Mouse (Mus musculus) spleen, adult 2 months (tissue): ENCODE measurements around the gene Mb21d2. TPM values are rescaled to one million over a fixed set of nuclear protein-coding genes. Genes with fewer than 3 reads are reported as not detected.

Experiments
- DNase-seq, 2 experiments: peaks; one replicate each; pipeline versions ENCODE4 v3.0.0 to v3.0.0-alpha.2; 2012 to 2021; ENCODE audit warnings: low spot score in 2 of 2, low read depth in 1 of 2
- H3K27ac ChIP-seq: fragments of 200-500 bp; 2 replicates; pipeline ENCODE4 v1.5.1; 2012; ENCODE audit warnings: low read length, inconsistent platforms; ENCODE audit not compliant: insufficient read depth
- H3K27me3 ChIP-seq: fragments of 200-500 bp; 2 replicates; pipeline ENCODE4 v1.6.1; 2012; ENCODE audit warnings: mild to moderate bottlenecking, moderate library complexity, low read length, inconsistent platforms; ENCODE audit not compliant: control insufficient read depth, insufficient read depth
- H3K36me3 ChIP-seq: fragments of 200-500 bp; 2 replicates; pipeline ENCODE4 v1.6.1; 2012; ENCODE audit warnings: mild to moderate bottlenecking, low read length, inconsistent platforms; ENCODE audit not compliant: control insufficient read depth, insufficient read depth
- H3K4me1 ChIP-seq: fragments of 200-500 bp; 2 replicates; pipeline ENCODE4 v1.6.1; 2011; ENCODE audit warnings: inconsistent platforms; ENCODE audit not compliant: control insufficient read depth, insufficient read depth, insufficient read length
- H3K4me3 ChIP-seq: fragments of 200-500 bp; 2 replicates; pipeline ENCODE4 v1.5.1; 2011; ENCODE audit warnings: mild to moderate bottlenecking, inconsistent platforms; ENCODE audit not compliant: insufficient read depth, insufficient read length; ENCODE audit errors: extremely low read depth
- CTCF ChIP-seq: fragments of 200-500 bp; IDR thresholded peaks from 2 replicates; pipeline ENCODE4 v1.5.1; 2011; ENCODE audit warnings: mild to moderate bottlenecking, inconsistent platforms; ENCODE audit not compliant: insufficient read depth, insufficient read length, insufficient replicate concordance; ENCODE audit errors: extremely low read depth
- POLR2A ChIP-seq: fragments of 200-500 bp; IDR thresholded peaks from 2 replicates; pipeline ENCODE4 v1.6.1; 2011; ENCODE audit warnings: low read depth, low read length, inconsistent platforms
- WGBS: fragments of 180-500 bp; shearing (Covaris S2); methylation state at CpG from one replicate; pipeline ENCODE4 v1.1.7; 2018; 5-methylcytosine and 5-hydroxymethylcytosine counted together
- polyA plus RNA-seq: library from polyadenylated mRNA; depleted of rRNA; stranded (reverse); fragments of >200 nt; gene quantifications from 2 replicates; pipeline ENCODE4 v1.2.3, GENCODE M21; 2012

Gene Mb21d2
- polyA plus RNA-seq, 1 experiment = 1.1 TPM

GRCm38 (mm10) chr16:28877162-28877662, 52.3 kb downstream of the Mb21d2 start:
- Histone ChIP-seq H3K27me3 (no peaks in the 10 kb centered on the region), H3K36me3 (no peaks in the 10 kb centered on the region), H3K27ac (no peak overlapping the region), H3K4me3 (no peak overlapping the region), H3K4me1 (no peaks in the 10 kb centered on the region)
- no peak for TF ChIP-seq CTCF
- no peak for TF ChIP-seq POLR2A
- WGBS = 54% methylated on average over 9 of the region's 9 CpGs
- no peak for DNase-seq

DNA sequence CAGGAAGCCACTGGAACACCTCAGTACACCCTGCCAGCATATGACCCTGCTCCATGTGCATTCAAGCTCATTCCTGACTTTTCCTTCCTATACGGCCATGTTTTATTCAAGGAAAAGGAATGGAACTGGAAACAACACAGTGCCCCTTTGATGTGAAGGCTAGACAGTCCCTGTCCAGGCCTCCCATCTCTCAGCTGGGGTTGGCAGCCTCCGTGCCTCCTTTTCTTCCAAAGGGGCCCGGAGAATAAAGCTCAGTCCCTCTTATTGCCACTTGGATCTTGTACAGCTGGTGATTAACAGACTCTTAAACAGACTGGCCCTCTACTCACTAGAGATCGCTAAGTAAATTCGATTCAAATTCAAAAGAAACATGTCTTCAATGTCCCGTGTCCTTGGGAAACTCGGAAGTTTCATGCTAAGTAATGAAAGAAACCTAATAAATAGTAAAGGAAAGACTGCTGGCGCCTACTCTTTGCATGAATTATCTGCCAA, 56.0 kb downstream of the Mb21d2 start:
- Histone ChIP-seq H3K27ac (no peak overlapping the region), H3K4me1 (no peaks in the 10 kb centered on the region), H3K36me3 (no peaks in the 10 kb centered on the region), H3K27me3 (no peaks in the 10 kb centered on the region), H3K4me3 (no peak overlapping the region)
- 87% methylated on average over 8 of the region's 8 CpGs for WGBS
- DNase-seq = no peak
- TF ChIP-seq POLR2A = no peak
- no peak for TF ChIP-seq CTCF

- Histone ChIP-seq H3K4me3 (no peak overlapping the region), H3K36me3 (no peaks in the 10 kb centered on the region), H3K27ac (no peak overlapping the region), H3K27me3 (no peaks in the 10 kb centered on the region), H3K4me1 (no peaks in the 10 kb centered on the region)
- 35% methylated on average over 9 of the region's 9 CpGs for WGBS
- no peak for TF ChIP-seq CTCF
- TF ChIP-seq POLR2A = no peak
- no peak for DNase-seq
Observed at GRCm38 (mm10) chr16:28870860-28871259, 58.6 kb downstream of the Mb21d2 start.

- Histone ChIP-seq H3K4me1 (no peaks in the 10 kb centered on the region), H3K36me3 (no peaks in the 10 kb centered on the region), H3K27me3 (no peaks in the 10 kb centered on the region), H3K4me3 (no peak overlapping the region), H3K27ac (no peak overlapping the region)
- DNase-seq = no peak
- WGBS = 38% methylated on average over 5 of the region's 5 CpGs
- TF ChIP-seq CTCF (no peak), POLR2A (no peak)
Observed at GRCm38 (mm10) chr16:28870456-28870855, 59.0 kb downstream of the Mb21d2 start.

DNA sequence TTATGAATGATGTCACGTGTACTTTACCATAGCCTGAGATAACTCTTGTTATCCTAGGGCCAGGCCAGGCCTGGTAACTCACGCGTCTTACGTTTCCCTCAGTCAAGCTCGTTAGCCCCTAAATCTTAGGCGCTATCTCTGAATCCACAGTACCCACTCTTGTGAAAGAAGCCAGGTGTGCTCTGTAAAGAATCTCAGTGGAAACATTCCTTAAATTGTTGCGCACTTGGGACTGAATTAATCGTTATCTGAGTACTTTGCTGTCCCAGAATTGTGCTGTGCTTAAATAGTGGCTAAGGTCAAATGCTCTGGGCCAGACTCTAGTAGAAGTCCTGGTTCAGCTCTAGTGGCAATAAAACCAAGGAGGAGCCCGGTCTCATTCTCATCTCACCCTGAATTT, 60.6 kb downstream of the Mb21d2 start:
- H3K4me3 ChIP-seq = no peak overlapping the region
- TF ChIP-seq POLR2A (no peak), CTCF (no peak)
- no peaks in the 10 kb centered on the region for H3K27me3 ChIP-seq
- no peak for DNase-seq
- no peaks in the 10 kb centered on the region for H3K4me1 ChIP-seq
- H3K36me3 ChIP-seq = no peaks in the 10 kb centered on the region
- no peak overlapping the region for H3K27ac ChIP-seq
- 91% methylated on average over 9 of the region's 9 CpGs for WGBS

DNA sequence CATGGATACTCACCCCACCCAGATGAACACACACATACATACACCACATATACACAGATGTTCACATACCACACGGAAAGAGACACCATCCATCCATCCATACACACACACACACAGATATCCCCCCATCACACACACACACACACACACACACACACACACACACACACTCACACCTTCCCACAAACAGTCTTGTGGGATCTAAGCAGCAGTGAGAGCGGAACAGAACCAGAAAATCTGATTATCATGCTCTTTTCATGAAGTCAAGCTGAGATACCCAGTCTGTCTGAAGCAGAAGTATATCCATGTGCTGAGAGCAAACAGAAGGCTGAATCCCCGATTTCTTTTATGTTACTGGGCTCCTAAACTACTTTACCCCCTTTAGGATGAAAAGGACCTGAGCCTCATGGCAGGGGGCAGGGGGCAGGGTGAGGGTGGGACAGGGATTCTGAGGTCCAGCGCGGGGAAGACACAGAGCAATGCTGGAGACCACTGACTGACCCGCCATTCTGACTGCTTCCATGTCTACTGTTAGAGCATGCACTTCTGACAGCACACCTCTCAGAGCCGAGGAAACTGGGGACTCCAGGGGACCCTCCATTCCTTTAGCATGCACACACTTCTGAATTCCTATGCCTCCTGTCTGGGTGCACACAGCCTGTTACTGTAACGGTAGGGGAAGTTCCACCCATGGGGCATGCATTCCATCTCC, 62.7 kb downstream of the Mb21d2 start:
- no peak for TF ChIP-seq CTCF
- no peak for TF ChIP-seq POLR2A
- no peak overlapping the region for H3K4me3 ChIP-seq
- no peaks in the 10 kb centered on the region for H3K36me3 ChIP-seq
- no peaks in the 10 kb centered on the region for H3K27me3 ChIP-seq
- 85% methylated on average over 8 of the region's 8 CpGs for WGBS
- no peak for DNase-seq
- no peaks in the 10 kb centered on the region for H3K4me1 ChIP-seq
- H3K27ac ChIP-seq = no peak overlapping the region

GRCm38 (mm10) chr16:28863616-28864015, 65.9 kb downstream of the Mb21d2 start:
- no peak overlapping the region for H3K27ac ChIP-seq
- no peak for DNase-seq
- H3K27me3 ChIP-seq = no peaks in the 10 kb centered on the region
- TF ChIP-seq POLR2A = no peak
- TF ChIP-seq CTCF = no peak
- H3K4me3 ChIP-seq = no peak overlapping the region
- no peaks in the 10 kb centered on the region for H3K4me1 ChIP-seq
- H3K36me3 ChIP-seq = no peaks in the 10 kb centered on the region
- 80% methylated on average over 6 of the region's 6 CpGs for WGBS
